Mouse (Mus musculus): ENCODE results near the gene Dab1. TPM values are rescaled to one million over a fixed set of nuclear protein-coding genes. Genes with fewer than 3 reads are reported as not detected.

The Dab1 gene
- polyA plus RNA-seq, 1 experiment from 2014 or later: 41.6 TPM

DNA sequence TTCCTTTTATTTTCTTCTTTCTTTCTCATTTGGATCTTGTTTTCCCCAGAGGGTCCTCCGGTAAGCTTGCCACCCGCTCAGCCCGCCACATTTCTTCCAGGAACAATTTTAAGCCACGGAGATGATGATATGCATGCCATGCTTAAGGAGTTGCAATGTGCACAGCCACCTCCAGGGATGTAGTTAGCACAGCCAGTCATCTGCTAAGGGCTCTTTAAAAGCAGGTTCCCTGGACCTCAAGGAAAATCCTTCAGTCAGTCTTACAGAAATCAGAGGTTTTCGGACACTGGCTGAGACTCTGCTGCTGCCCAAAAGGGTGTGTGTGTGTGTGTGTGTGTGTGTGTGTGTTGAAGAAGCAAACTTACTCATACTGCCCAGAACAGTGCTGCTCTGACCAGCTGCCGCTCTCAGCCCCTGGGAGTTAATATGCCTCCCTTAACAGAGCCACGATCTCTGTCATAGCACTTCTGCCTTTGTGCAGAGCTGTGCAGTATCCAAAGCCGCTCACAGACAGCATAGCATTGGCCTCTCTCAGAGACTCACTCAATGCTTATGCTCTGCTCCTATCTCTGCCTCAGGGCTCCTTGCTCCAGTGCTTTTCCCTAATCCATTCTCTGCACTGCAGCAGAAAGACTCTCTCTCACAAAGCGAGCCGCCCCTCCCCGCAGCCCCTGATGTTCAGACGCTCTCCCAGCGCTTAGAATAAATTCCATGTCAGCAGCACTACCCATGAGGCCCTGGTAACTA, 1141.9 kb downstream of the Dab1 start:
- Histone ChIP-seq H3K27ac (no peak overlapping the region), H3K4me2 (replicated peaks) (no peak overlapping the region), H3K36me3 (no peaks in the 10 kb centered on the region), H3K9me3 (no peaks in the 10 kb centered on the region), H3K9ac (no peak overlapping the region), H3K4me3 (replicated peaks) (no peak overlapping the region), H3K27me3 (replicated peaks) (no peaks in the 10 kb centered on the region), H3K4me1 (replicated peaks) (no peaks in the 10 kb centered on the region)
- ATAC-seq: no peak
- 70% methylated on average over 13 of the region's 13 CpGs for WGBS

DNA sequence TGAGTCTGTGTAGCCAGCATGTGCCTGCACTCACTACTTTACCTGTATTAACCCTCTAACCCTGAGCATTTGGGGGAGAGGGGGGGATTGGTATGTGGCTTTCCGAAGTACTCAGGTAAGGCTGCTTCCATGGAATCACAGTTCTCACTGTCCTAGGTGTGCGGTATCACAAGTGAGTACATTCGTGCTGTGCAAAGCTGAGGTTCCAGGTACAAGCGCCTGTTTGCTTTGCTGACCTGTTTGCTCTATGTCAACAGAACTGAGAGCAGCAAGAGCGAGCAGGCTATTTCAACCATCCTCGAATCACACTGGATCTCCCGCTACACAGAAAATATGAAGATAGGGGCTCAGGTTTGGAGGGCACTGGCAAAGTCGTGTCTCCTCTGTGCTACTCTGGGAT, 1146.9 kb downstream of the Dab1 start, which contains the start of gene C8b:
Gene C8b, plus strand, starts transcription at position 253 of the 400 bp plus-strand sequence.
- 73% methylated on average over 8 of the region's 8 CpGs for WGBS
- no peaks in the 10 kb centered on the region for H3K27me3 ChIP-seq (replicated peaks)
- H3K9ac ChIP-seq: no peak within 1 kb of the TSS
- no peak within 1 kb of the TSS for H3K4me3 ChIP-seq (replicated peaks)
- no peak within 1 kb of the TSS for H3K4me2 ChIP-seq (replicated peaks)
- no peaks in the 10 kb centered on the region for H3K9me3 ChIP-seq
- H3K27ac ChIP-seq: no peak within 1 kb of the TSS
- no peaks in the 10 kb centered on the region for H3K36me3 ChIP-seq
- no peak for ATAC-seq
- no peaks in the 10 kb centered on the region for H3K4me1 ChIP-seq (replicated peaks)

DNA sequence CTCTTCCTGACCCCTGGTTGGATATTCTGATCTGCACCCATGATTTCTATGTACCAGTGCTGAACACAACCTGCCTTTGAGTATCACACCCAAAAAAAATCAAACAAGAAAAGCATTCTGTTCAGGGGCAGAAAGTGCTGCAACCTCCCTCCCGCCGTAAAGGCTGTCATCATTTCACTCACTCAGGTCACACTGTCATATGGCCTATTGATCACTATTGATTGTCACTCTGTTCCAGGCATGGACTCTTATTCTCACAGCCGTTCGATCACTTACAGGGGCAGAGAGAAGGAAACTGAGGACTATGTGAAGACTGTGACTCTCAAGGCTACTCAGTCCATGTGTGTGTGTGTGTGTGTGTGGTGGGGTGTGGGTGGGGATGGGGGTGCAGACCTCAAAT, 1149.0 kb downstream of the Dab1 start:
- ATAC-seq: no peak

DNA sequence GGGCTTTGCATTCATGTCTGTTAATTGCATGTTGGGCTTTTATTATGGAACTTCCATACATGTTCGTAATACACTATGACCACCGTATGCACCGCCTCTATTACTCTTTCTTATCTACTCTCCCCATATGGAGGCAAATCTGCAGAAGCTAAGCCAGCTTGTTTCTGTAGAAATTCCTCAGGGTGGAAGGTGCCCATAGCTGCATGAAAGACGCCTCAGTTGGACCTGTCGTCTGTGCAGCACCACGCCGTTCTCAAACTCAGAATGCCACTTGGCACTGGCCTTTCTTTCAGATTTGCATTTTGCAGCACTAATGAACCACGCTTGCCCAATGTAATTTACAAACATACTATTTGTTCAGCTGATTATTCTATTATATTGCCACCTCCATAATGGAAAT, 1150.4 kb downstream of the Dab1 start:
- Histone ChIP-seq H3K9ac (no peak overlapping the region), H3K27ac (no peak overlapping the region), H3K4me2 (replicated peaks) (no peak overlapping the region), H3K36me3 (no peaks in the 10 kb centered on the region), H3K4me1 (replicated peaks) (no peaks in the 10 kb centered on the region), H3K9me3 (no peaks in the 10 kb centered on the region), H3K4me3 (replicated peaks) (no peak overlapping the region), H3K27me3 (replicated peaks) (no peaks in the 10 kb centered on the region)
- 88% methylated on average over 8 of the region's 8 CpGs for WGBS
- ATAC-seq: no peak

More for the DNA sequence above, 1149.0 kb downstream of the Dab1 start:
- Histone ChIP-seq H3K9me3 (no peaks in the 10 kb centered on the region), H3K36me3 (no peaks in the 10 kb centered on the region), H3K4me3 (replicated peaks) (no peak overlapping the region), H3K4me2 (replicated peaks) (no peak overlapping the region), H3K27ac (no peak overlapping the region), H3K4me1 (replicated peaks) (no peaks in the 10 kb centered on the region), H3K9ac (no peak overlapping the region), H3K27me3 (replicated peaks) (no peaks in the 10 kb centered on the region)
- WGBS: 73% methylated on average over 4 of the region's 4 CpGs

DNA sequence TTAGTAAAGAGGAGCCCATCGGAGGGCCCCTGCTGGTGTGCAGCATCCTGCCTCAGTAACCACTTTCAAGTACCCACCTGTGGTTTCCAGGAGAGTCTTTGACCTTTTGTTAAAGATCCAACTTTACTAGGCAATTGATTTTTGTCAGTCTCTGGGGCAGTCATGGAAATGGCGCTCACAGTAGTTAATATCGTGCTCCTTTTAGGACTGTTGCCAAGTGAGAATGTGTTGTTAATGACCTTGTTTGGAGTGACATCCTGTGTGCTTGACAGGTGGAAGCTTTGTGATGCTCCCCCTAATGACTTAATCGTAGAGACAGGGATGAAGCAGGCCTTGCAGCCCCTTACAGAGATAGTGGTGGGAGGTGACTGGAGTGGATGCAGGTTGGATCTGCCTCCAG, 1151.2 kb downstream of the Dab1 start:
- no peak for ATAC-seq
- Histone ChIP-seq H3K4me2 (replicated peaks) (no peak overlapping the region), H3K4me3 (replicated peaks) (no peak overlapping the region), H3K9me3 (no peaks in the 10 kb centered on the region), H3K9ac (no peak overlapping the region), H3K4me1 (replicated peaks) (no peaks in the 10 kb centered on the region), H3K36me3 (no peaks in the 10 kb centered on the region), H3K27me3 (replicated peaks) (no peaks in the 10 kb centered on the region), H3K27ac (no peak overlapping the region)
- WGBS: 65% methylated on average over 4 of the region's 4 CpGs

DNA sequence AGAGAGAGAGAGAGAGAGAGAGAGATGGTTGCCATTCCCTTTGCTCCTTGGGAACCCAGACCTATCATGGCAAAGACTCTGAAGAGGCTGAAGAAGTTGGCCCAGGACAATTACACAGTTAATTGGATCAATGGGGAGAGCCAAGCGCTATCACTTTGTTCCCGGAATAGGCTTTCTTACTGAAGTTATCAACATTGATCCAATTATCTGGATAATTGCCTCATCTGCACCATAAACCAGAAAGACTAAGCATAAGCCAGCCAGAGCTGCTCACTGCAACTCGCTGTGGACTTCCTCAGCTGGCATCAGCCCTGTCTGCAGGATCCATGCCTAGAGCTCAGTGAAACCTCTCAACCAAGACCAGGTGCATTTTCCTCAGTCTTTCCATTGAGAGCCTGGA, 1156.4 kb downstream of the Dab1 start:
- Histone ChIP-seq H3K4me3 (replicated peaks) (no peak overlapping the region), H3K27me3 (replicated peaks) (no peaks in the 10 kb centered on the region), H3K4me2 (replicated peaks) (no peak overlapping the region), H3K4me1 (replicated peaks) (no peaks in the 10 kb centered on the region), H3K9ac (no peak overlapping the region), H3K36me3 (no peaks in the 10 kb centered on the region), H3K27ac (no peak overlapping the region), H3K9me3 (no peaks in the 10 kb centered on the region)
- no peak for ATAC-seq
- WGBS: 60% methylated on average over 3 of the region's 3 CpGs

DNA sequence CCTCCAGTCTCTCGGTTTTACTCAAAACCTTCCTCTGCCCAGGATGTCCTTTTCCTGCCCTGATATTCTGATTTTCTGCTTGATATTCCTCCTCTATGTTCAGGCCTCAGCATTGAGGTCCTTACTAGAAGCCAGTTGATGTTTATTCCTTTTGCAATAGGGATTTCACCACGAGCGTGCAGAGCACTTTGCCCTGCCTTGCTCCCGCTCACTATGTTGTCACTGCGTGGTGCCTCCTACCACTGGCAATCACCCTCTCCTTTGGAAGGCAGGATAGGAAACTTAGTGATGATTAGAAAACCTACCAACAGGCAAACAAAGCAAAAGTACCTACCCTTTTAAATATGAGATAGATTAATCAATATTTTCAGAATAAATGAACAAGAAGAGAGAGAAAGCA, 1160.3 kb downstream of the Dab1 start:
- H3K27ac ChIP-seq: no peak overlapping the region
- no peak for ATAC-seq
- H3K4me2 ChIP-seq (replicated peaks): no peak overlapping the region
- H3K36me3 ChIP-seq: no peaks in the 10 kb centered on the region
- no peaks in the 10 kb centered on the region for H3K27me3 ChIP-seq (replicated peaks)
- no peaks in the 10 kb centered on the region for H3K9me3 ChIP-seq
- no peak overlapping the region for H3K4me3 ChIP-seq (replicated peaks)
- H3K4me1 ChIP-seq (replicated peaks): no peaks in the 10 kb centered on the region
- 83% methylated on average over 5 of the region's 5 CpGs for WGBS
- H3K9ac ChIP-seq: no peak overlapping the region

DNA sequence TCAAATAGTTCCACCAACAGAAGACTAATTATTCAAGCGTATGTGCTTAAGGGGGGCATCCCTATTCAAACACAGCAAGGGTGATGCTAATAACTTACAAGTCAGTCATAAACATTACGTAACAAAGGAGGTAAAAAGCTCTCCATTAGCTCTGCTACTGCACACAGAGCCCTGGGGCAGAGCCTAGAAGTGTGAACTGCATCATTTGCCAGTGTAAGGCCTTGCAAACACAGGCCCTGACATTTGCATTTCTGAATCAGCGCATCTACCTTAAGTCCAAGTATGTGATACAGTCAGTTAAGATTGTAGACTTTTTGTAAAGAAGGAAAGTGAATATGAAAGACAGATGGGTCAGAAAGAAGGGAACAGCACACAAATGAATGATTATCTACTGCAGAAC, 1162.3 kb downstream of the Dab1 start:
- ATAC-seq: no peak
- Histone ChIP-seq H3K27ac (no peak overlapping the region), H3K4me1 (replicated peaks) (no peaks in the 10 kb centered on the region), H3K27me3 (replicated peaks) (no peaks in the 10 kb centered on the region), H3K4me2 (replicated peaks) (no peak overlapping the region), H3K9ac (no peak overlapping the region), H3K4me3 (replicated peaks) (no peak overlapping the region), H3K36me3 (no peaks in the 10 kb centered on the region), H3K9me3 (no peaks in the 10 kb centered on the region)
- WGBS: 89% methylated on average over 3 of the region's 3 CpGs

DNA sequence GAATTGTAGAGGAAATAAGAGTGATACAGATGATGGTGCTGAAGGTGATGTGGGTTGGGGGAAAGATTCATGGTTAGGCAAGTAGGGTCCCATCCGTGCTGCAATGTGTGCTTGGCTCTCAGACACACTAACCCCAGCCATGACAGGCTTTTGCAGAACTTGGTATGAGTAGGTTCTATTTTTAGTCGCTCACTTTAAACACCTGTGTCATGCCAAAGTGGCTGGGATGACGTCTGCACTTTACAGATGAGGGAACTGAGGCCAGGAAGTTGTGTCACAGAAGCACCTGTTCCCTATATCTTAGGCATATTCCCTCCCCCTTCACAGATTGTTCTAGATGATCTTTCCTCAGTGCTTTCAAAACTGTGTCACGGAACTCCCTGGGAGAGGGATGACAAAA, 1163.2 kb downstream of the Dab1 start:
- Histone ChIP-seq H3K9me3 (no peaks in the 10 kb centered on the region), H3K4me2 (replicated peaks) (no peak overlapping the region), H3K27ac (no peak overlapping the region), H3K4me1 (replicated peaks) (no peaks in the 10 kb centered on the region), H3K4me3 (replicated peaks) (no peak overlapping the region), H3K36me3 (no peaks in the 10 kb centered on the region), H3K9ac (no peak overlapping the region), H3K27me3 (replicated peaks) (no peaks in the 10 kb centered on the region)
- WGBS: 76% methylated on average over 4 of the region's 4 CpGs
- ATAC-seq: no peak

DNA sequence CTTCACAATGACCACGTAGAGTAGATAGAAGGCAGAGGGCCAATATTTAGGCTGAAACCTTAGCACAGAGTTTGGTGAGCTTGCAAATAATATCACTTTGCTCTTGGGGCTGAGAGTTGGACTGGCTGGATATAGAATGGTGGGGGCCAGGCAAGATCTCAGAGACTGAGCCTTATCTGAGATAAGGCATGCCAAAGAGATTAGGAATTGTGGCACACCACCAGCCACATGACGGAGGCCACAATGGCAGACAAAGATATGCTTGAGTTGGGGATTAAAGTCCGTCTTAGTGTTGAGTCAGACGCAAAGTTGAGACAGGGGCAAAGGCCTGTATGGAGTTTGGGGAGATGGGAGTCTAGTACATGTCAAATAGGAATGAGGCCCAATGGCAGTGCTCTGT, 1173.0 kb downstream of the Dab1 start:
- Histone ChIP-seq H3K27me3 (replicated peaks) (no peaks in the 10 kb centered on the region), H3K27ac (no peak overlapping the region), H3K9me3 (no peaks in the 10 kb centered on the region), H3K36me3 (no peaks in the 10 kb centered on the region), H3K4me3 (replicated peaks) (no peak overlapping the region), H3K4me1 (replicated peaks) (no peaks in the 10 kb centered on the region), H3K9ac (no peak overlapping the region), H3K4me2 (replicated peaks) (no peak overlapping the region)
- WGBS: 75% methylated on average over 4 of the region's 4 CpGs
- peak; percentile 86 for ATAC-seq

Measured in intestine, embryonic 15.5 days (tissue).